Mouse (Mus musculus) testis, adult 2 months (tissue): ENCODE data around the gene Arl4c.

Experiments
- CTCF ChIP-seq: fragments of 200-500 bp; IDR thresholded peaks from 2 replicates; pipeline ENCODE4 v1.5.1; 2012; ENCODE audit warnings: low read depth, mild to moderate bottlenecking, inconsistent platforms, low read length, moderate library complexity; ENCODE audit not compliant: control insufficient read depth, insufficient read depth, insufficient replicate concordance
- POLR2A ChIP-seq: fragments of 200-500 bp; IDR thresholded peaks from 2 replicates; pipeline ENCODE4 v1.6.1; 2012; ENCODE audit warnings: low read depth, mild to moderate bottlenecking, inconsistent platforms, low read length, moderate library complexity; ENCODE audit not compliant: control insufficient read depth

DNA sequence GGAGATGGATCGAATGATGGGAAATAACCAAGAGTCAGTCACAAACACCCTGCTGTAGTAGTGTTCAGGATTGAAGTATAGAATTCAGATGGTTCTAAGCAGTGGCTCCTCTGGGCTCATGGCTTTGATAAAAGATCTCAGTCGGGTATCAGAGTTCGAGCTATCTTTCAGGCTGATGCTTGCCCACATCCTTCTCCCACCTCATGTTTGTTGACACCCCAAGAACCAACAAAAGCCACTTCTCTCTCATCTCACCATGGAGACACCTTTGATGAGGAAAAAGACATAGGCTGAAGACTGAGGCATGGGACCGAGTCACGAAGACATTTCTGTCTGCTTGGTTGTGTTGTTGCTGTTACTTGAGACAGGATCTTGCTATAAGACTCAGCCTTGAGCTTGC, 57.6 kb downstream of the Arl4c start:
- TF ChIP-seq POLR2A (no peak), CTCF (no peak)
